Mouse (Mus musculus): ENCODE results near the gene Oma1. TPM values are rescaled to one million over a fixed set of nuclear protein-coding genes. Genes with fewer than 3 reads are reported as not detected.

Oma1 gene
- polyA plus RNA-seq, 1 experiment from 2014 or later, result 16.9 TPM

DNA sequence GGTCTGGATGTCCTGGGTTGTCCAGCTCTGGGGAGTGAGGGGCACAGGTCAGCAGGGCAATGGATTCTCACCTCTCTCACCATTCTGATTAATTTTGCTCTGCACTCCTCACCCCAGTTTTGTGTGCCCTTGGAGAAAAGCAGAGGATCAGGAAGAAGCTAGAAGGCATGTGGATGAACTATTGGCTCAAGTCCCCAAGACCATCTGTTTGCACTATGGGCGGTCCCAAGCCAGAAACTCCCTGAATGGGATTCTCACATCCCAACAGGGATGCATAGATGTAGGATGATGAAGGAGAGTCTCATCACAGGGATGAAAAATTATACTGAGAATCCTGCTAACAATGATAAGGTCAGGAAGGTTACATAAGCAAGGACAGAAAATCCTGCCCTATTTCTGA lies 9.8 kb upstream of the Oma1 start:
- H3K27me3 ChIP-seq (ENCODE audit: control insufficient read depth, insufficient read depth, low read length), result no peaks in the 10 kb centered on the region
- no peaks in the 10 kb centered on the region for H3K9me3 ChIP-seq (ENCODE audit: control insufficient read depth, low read length)
- no peak overlapping the region for H3K4me2 ChIP-seq (ENCODE audit: low read depth, severe bottlenecking)
- WGBS, result 97% methylated on average over 1 of the region's 1 CpGs
- no peak overlapping the region for H3K4me3 ChIP-seq (ENCODE audit: low read depth, low read length)
- no peak for DNase-seq (ENCODE audit: low spot score)
- H3K36me3 ChIP-seq (ENCODE audit: control insufficient read depth, insufficient read depth, low read length), result no peaks in the 10 kb centered on the region
- H3K27ac ChIP-seq (replicated peaks; ENCODE audit: low read depth, low read length), result no peak overlapping the region
- no peak overlapping the region for H3K9ac ChIP-seq (ENCODE audit: low read length)
- no peaks in the 10 kb centered on the region for H3K4me1 ChIP-seq (ENCODE audit: control insufficient read depth, insufficient read depth, low read length)
- ATAC-seq (ENCODE audit: insufficient number of reproducible peaks, low FRiP score, low TSS enrichment, low read depth), result no peak

DNA sequence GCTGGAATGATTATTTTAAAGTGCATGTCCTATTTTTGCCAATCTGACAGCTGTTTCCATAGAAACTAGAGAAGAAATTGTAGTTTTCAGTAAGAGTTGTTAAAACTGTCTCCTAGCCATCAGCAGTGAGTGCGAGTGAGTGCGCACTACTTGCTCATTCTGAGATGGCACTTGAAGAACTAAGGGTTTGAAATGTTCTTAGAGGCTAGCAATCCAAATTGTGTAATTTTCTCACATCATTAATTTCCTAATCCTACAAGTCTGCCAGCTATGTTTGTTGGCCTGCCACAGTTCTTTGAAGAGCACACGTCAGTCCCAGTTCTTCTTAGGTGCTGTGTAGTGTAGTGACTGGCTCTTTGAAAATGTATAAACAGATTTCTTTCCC lies 906 bp downstream of the Oma1 start:
- Histone ChIP-seq H3K4me1 (ENCODE audit: control insufficient read depth, insufficient read depth, low read length) (no peaks in the 10 kb centered on the region), H3K36me3 (ENCODE audit: control insufficient read depth, insufficient read depth, low read length) (no peaks in the 10 kb centered on the region), H3K27me3 (ENCODE audit: control insufficient read depth, insufficient read depth, low read length) (no peaks in the 10 kb centered on the region), H3K27ac (replicated peaks; ENCODE audit: low read depth, low read length) (no peak overlapping the region), H3K4me3 (ENCODE audit: low read depth, low read length) (peak overlapping the region; percentile 58; the same call in 1 of the 2 replicates), H3K9ac (ENCODE audit: low read length) (no peak overlapping the region), H3K4me2 (ENCODE audit: low read depth, severe bottlenecking) (peak overlapping the region; percentile 38; the same call in 1 of the 2 replicates), H3K9me3 (ENCODE audit: control insufficient read depth, low read length) (no peaks in the 10 kb centered on the region)
- DNase-seq (ENCODE audit: low spot score) (no peak), ATAC-seq (ENCODE audit: insufficient number of reproducible peaks, low FRiP score, low TSS enrichment, low read depth) (no peak)
- WGBS, result 52% methylated on average over 3 of the region's 3 CpGs

DNA sequence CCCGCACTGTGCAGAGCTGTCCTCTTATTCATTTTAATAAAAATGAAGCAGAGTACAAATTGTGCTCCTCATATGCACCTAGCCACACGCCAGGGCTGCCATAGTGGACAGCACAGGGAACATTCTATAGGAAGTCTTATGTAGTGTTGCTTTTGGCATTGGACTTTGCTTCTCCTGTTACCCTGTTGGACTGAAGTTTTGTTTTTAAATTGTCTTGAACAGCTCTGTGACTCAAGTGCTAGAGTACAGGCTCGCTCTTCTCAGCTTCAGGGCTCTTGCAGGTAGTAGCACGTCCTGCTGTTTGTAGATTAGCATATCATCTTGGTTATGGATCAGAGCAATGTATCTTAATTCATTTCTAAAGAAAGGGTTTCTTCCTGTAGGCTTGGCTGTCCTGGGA lies 2.2 kb downstream of the Oma1 start:
- H3K4me2 ChIP-seq (ENCODE audit: low read depth, severe bottlenecking), result no peak overlapping the region
- H3K9ac ChIP-seq (ENCODE audit: low read length), result no peak overlapping the region
- ATAC-seq (ENCODE audit: insufficient number of reproducible peaks, low FRiP score, low TSS enrichment, low read depth), result no peak
- no peaks in the 10 kb centered on the region for H3K4me1 ChIP-seq (ENCODE audit: control insufficient read depth, insufficient read depth, low read length)
- no peaks in the 10 kb centered on the region for H3K27me3 ChIP-seq (ENCODE audit: control insufficient read depth, insufficient read depth, low read length)
- no peak overlapping the region for H3K4me3 ChIP-seq (ENCODE audit: low read depth, low read length)
- no peaks in the 10 kb centered on the region for H3K36me3 ChIP-seq (ENCODE audit: control insufficient read depth, insufficient read depth, low read length)
- H3K9me3 ChIP-seq (ENCODE audit: control insufficient read depth, low read length), result no peaks in the 10 kb centered on the region
- DNase-seq (ENCODE audit: low spot score), result no peak
- 91% methylated on average over 4 of the region's 4 CpGs for WGBS
- H3K27ac ChIP-seq (replicated peaks; ENCODE audit: low read depth, low read length), result no peak overlapping the region

DNA sequence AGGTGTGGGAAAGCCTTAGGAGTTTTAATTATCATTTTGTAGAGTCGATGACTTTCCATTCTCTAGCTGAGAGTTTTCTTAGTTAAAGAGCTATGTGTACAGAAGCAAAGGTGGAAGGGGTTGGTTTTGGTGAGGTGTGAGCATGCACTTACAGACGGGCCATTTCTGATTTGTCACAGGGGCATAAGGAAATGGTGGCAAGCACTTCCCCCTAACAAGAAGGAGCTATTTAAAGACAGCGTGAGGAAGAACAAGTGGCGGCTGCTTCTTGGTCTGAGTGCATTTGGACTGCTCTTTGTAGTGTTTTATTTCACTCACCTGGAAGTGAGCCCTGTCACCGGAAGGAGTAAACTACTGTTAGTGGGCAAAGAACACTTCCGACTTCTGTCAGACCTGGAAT lies 7.8 kb downstream of the Oma1 start:
- DNase-seq (ENCODE audit: low spot score) (no peak), ATAC-seq (ENCODE audit: insufficient number of reproducible peaks, low FRiP score, low TSS enrichment, low read depth) (no peak)
- H3K4me1 ChIP-seq (ENCODE audit: control insufficient read depth, insufficient read depth, low read length), result no peaks in the 10 kb centered on the region
- no peak overlapping the region for H3K27ac ChIP-seq (replicated peaks; ENCODE audit: low read depth, low read length)
- H3K4me3 ChIP-seq (ENCODE audit: low read depth, low read length), result no peak overlapping the region
- H3K9me3 ChIP-seq (ENCODE audit: control insufficient read depth, low read length), result no peaks in the 10 kb centered on the region
- no peaks in the 10 kb centered on the region for H3K36me3 ChIP-seq (ENCODE audit: control insufficient read depth, insufficient read depth, low read length)
- 75% methylated on average over 6 of the region's 6 CpGs for WGBS
- no peaks in the 10 kb centered on the region for H3K27me3 ChIP-seq (ENCODE audit: control insufficient read depth, insufficient read depth, low read length)
- H3K4me2 ChIP-seq (ENCODE audit: low read depth, severe bottlenecking), result no peak overlapping the region
- no peak overlapping the region for H3K9ac ChIP-seq (ENCODE audit: low read length)

DNA sequence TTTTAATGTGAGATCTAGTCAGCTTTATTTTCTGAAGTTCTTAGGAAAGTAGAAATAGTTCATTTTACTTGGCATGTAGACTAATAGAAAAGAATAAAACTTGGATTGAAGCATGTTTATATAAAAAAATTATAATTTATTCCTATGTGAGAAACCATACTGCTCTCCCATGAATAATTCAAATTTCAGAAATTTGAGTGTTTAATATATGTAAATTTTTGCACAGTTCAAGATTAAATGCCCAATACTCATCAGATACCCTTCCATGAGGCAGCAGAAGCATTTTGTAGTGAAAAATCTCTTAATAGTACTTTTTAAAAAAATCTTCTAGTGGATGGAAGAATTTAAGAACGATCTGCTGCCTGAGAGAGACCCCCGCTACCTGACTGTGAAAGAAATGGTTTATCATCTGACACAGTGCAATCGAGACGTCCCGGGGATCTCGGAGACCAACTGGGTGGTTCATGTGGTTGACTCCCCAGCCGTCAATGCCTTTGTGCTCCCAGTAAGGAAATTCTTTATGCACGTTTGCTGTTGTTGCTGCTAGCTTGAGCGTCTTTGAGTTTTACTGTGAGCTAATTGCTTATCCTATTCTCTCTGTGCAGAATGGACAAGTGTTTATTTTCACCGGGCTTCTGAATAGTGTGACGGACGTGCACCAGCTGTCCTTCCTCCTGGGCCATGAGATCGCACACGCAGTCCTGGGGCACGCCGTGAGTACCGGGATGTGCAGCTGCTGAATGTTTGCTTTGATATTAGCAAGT lies 11.3 kb downstream of the Oma1 start:
- no peaks in the 10 kb centered on the region for H3K27me3 ChIP-seq (ENCODE audit: control insufficient read depth, insufficient read depth, low read length)
- H3K36me3 ChIP-seq (ENCODE audit: control insufficient read depth, insufficient read depth, low read length), result no peaks in the 10 kb centered on the region
- ATAC-seq (ENCODE audit: insufficient number of reproducible peaks, low FRiP score, low TSS enrichment, low read depth) (no peak), DNase-seq (ENCODE audit: low spot score) (no peak)
- 82% methylated on average over 17 of the region's 17 CpGs for WGBS
- H3K4me3 ChIP-seq (ENCODE audit: low read depth, low read length), result no peak overlapping the region
- H3K4me2 ChIP-seq (ENCODE audit: low read depth, severe bottlenecking), result no peak overlapping the region
- no peaks in the 10 kb centered on the region for H3K4me1 ChIP-seq (ENCODE audit: control insufficient read depth, insufficient read depth, low read length)
- H3K9ac ChIP-seq (ENCODE audit: low read length), result no peak overlapping the region
- H3K27ac ChIP-seq (replicated peaks; ENCODE audit: low read depth, low read length), result no peak overlapping the region
- no peaks in the 10 kb centered on the region for H3K9me3 ChIP-seq (ENCODE audit: control insufficient read depth, low read length)

DNA sequence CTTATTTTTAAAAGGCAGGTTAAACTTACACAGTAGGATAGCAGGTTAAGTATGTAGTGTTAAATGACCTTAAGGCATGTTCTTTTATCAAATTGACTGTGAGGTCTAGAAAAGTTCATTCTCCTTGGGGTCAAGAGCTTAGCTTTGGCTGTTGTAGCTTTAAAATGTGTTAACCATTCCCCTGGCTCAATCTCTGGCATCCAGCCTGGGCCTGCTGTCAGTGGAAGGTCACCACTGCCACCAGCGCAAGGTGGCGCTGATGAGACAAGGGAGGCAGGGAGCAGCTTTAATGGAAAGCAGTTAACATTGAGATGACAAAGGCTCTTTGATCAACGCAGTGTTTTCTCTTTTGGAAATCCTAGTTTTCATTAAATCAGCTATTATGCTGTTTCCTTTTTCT lies 13.4 kb downstream of the Oma1 start:
- Histone ChIP-seq H3K4me3 (ENCODE audit: low read depth, low read length) (no peak overlapping the region), H3K27ac (replicated peaks; ENCODE audit: low read depth, low read length) (no peak overlapping the region), H3K27me3 (ENCODE audit: control insufficient read depth, insufficient read depth, low read length) (no peaks in the 10 kb centered on the region), H3K9me3 (ENCODE audit: control insufficient read depth, low read length) (no peaks in the 10 kb centered on the region), H3K9ac (ENCODE audit: low read length) (no peak overlapping the region), H3K36me3 (ENCODE audit: control insufficient read depth, insufficient read depth, low read length) (no peaks in the 10 kb centered on the region), H3K4me2 (ENCODE audit: low read depth, severe bottlenecking) (no peak overlapping the region), H3K4me1 (ENCODE audit: control insufficient read depth, insufficient read depth, low read length) (no peaks in the 10 kb centered on the region)
- 71% methylated on average over 3 of the region's 3 CpGs for WGBS
- DNase-seq (ENCODE audit: low spot score) (no peak), ATAC-seq (ENCODE audit: insufficient number of reproducible peaks, low FRiP score, low TSS enrichment, low read depth) (no peak)

DNA sequence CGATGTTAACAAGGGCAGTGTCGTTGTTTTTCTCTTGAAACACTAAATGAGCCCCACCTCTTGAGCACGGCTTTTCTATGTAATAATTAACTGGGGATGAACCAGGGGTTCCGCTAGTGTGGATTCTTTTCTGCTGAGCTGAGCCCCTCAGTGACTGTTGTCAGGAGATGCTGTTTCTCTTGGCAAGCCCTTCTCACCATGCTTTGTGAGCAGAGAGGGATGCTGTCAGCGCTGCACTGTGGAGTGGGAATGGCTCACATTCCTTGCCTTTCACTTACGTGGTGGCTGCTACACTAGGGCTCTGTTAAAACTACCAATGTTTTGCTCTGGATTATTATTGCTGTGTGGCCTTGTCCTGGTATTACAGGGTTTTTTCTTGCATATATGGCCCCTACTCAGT lies 15.7 kb downstream of the Oma1 start:
- WGBS, result 86% methylated on average over 6 of the region's 6 CpGs

DNA sequence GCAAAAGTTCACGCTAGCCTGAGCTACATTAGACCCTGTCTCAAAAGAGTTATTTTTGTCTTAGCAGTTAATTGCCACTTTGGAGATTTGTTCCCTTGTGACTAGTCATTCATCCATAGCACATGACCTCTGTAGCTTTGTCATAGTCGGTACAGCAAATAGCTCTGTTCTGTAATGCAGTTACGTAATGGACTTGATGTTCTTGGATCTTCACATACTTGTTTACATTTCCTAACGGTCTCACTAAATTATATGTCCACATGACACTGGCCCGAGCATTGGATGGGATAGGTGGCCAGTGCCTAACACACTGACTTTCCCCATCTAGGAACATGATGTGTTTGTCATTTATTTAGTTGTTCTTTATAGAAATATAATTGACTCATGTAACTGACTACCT lies 21.5 kb downstream of the Oma1 start:
- WGBS, result 86% methylated on average over 5 of the region's 5 CpGs
- ATAC-seq (ENCODE audit: insufficient number of reproducible peaks, low FRiP score, low TSS enrichment, low read depth) (no peak), DNase-seq (ENCODE audit: low spot score) (no peak)
- no peaks in the 10 kb centered on the region for H3K9me3 ChIP-seq (ENCODE audit: control insufficient read depth, low read length)
- H3K27ac ChIP-seq (replicated peaks; ENCODE audit: low read depth, low read length), result no peak overlapping the region
- no peaks in the 10 kb centered on the region for H3K27me3 ChIP-seq (ENCODE audit: control insufficient read depth, insufficient read depth, low read length)
- H3K36me3 ChIP-seq (ENCODE audit: control insufficient read depth, insufficient read depth, low read length), result no peaks in the 10 kb centered on the region
- H3K4me2 ChIP-seq (ENCODE audit: low read depth, severe bottlenecking), result no peak overlapping the region
- H3K4me1 ChIP-seq (ENCODE audit: control insufficient read depth, insufficient read depth, low read length), result no peaks in the 10 kb centered on the region
- H3K4me3 ChIP-seq (ENCODE audit: low read depth, low read length), result no peak overlapping the region
- H3K9ac ChIP-seq (ENCODE audit: low read length), result no peak overlapping the region

More for the DNA sequence above, 15.7 kb downstream of the Oma1 start:
- H3K9ac ChIP-seq (ENCODE audit: low read length), result no peak overlapping the region
- ATAC-seq (ENCODE audit: insufficient number of reproducible peaks, low FRiP score, low TSS enrichment, low read depth) (no peak), DNase-seq (ENCODE audit: low spot score) (no peak)
- no peaks in the 10 kb centered on the region for H3K27me3 ChIP-seq (ENCODE audit: control insufficient read depth, insufficient read depth, low read length)
- H3K4me3 ChIP-seq (ENCODE audit: low read depth, low read length), result no peak overlapping the region
- H3K9me3 ChIP-seq (ENCODE audit: control insufficient read depth, low read length), result no peaks in the 10 kb centered on the region
- no peak overlapping the region for H3K4me2 ChIP-seq (ENCODE audit: low read depth, severe bottlenecking)
- H3K36me3 ChIP-seq (ENCODE audit: control insufficient read depth, insufficient read depth, low read length), result no peaks in the 10 kb centered on the region
- H3K27ac ChIP-seq (replicated peaks; ENCODE audit: low read depth, low read length), result no peak overlapping the region
- H3K4me1 ChIP-seq (ENCODE audit: control insufficient read depth, insufficient read depth, low read length), result no peaks in the 10 kb centered on the region

DNA sequence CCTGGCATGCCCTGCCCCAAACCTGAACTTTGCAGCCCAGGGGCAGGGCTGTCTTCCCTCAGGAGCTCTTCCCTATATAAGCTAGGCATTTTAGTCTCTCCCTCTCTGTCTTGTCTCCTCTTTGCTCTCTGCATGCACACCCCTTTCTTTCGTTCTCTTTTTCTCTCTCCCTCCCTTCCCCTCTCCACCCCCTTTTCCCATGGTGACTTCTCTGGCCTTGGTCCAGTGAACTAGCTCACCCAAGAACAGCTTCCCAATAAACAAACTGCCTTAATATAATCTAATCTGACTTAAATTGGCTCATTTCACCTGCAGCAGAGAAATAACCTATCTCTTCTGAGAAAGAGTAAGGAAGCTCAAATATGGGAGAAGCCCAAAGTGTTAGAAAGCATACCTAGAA lies 27.1 kb downstream of the Oma1 start:
- Histone ChIP-seq H3K4me3 (ENCODE audit: low read depth, low read length) (no peak overlapping the region), H3K36me3 (ENCODE audit: control insufficient read depth, insufficient read depth, low read length) (no peaks in the 10 kb centered on the region), H3K4me2 (ENCODE audit: low read depth, severe bottlenecking) (no peak overlapping the region), H3K9me3 (ENCODE audit: control insufficient read depth, low read length) (no peaks in the 10 kb centered on the region), H3K27me3 (ENCODE audit: control insufficient read depth, insufficient read depth, low read length) (no peaks in the 10 kb centered on the region), H3K27ac (replicated peaks; ENCODE audit: low read depth, low read length) (no peak overlapping the region), H3K4me1 (ENCODE audit: control insufficient read depth, insufficient read depth, low read length) (no peaks in the 10 kb centered on the region), H3K9ac (ENCODE audit: low read length) (no peak overlapping the region)
- no peak for DNase-seq (ENCODE audit: low spot score)
- WGBS, result 76% methylated on average over 1 of the region's 1 CpGs
- no peak for ATAC-seq (ENCODE audit: insufficient number of reproducible peaks, low FRiP score, low TSS enrichment, low read depth)
